Mouse (Mus musculus): ENCODE measurements at regions not wholly inside any gene's neighbourhood (a gene's known extent, or its start where the extent isn't known, plus 50 kb on each side); places are given as distances from the start of the nearest gene placed in this dataset.

DNA sequence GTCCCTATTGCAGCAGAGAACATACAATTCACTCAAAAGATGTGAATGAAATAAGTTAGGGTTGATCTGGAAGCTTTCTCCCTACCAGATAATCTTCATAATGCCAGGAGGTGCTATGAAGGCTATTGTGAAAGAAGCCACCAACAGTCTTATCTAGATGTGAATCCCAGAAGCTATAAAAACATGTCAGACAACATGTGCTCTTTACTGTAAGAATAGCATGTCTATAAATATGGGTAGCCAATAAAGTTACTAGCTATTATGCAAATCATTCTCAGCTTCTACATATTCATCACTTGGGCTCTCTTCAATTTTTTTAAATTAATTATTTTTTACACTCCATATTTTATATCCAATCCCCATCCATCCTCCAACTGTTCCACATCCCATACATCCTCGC, 434.1 kb upstream of the Zfp960 start:
- TF ChIP-seq CTCF (IDR thresholded peaks at IDR 0.05; ENCODE audit: low read depth) (no peak), EP300 (IDR thresholded peaks at IDR 0.05; ENCODE audit: low read depth) (no peak)
